Mouse (Mus musculus): Measurements from ENCODE around the gene 1700020A23Rik. TPM values are rescaled to one million over a fixed set of nuclear protein-coding genes. Genes with fewer than 3 reads are reported as not detected.

The 1700020A23Rik gene
- total RNA-seq, 2 experiments from 2014 or later: not detected

DNA sequence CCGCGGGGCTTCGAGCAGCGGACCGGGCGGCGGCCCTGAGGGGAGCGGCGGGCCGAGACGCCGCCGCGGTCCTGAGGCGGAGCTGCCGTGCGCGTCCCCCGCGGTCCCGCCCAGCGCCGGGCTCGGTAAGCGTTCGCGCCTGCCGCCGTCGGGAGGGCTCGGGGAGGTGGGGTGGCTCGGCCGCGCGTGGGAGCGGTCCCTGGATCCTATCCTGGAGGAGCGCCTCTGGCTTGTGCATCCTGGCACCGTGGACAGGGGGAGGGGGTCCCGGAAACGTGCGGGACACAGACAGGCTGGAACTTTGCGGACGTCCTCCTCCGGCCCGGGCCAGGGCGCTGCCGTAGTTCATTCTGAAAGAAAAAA is 45.4 kb downstream of the 1700020A23Rik start:
- peak; percentile 82 to 87 for DNase-seq

DNA sequence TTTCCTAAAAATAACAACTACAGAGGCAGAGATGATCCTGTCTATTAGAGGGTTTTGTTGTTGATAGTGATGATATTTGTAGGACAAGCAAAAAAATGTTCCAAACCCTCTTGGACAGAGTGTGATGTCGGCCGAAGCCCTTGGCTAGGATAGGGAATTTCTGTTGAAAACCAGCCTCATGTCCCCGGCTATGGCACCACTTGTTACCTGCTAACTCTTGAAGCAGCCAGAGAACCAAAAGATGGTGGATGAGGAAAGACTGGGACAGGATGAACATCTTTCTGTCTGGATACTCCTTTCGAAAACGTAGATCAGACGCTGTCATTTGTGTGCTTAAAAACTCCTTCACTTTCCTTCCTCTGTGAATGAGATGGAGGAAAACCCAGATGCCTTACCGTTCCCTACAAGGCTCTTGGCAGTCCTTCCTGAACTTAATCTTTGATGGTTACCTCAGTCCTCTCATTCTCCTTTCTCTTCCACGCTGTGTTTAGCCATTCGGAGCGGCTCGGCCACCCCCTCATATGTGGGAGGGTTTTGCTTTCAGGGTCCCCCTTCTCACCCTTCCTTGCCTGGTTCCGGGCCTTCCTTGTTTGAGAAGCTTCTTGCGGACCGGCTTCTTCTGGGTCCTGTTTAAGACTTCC is 46.1 kb downstream of the 1700020A23Rik start:
- no peak for DNase-seq

DNA sequence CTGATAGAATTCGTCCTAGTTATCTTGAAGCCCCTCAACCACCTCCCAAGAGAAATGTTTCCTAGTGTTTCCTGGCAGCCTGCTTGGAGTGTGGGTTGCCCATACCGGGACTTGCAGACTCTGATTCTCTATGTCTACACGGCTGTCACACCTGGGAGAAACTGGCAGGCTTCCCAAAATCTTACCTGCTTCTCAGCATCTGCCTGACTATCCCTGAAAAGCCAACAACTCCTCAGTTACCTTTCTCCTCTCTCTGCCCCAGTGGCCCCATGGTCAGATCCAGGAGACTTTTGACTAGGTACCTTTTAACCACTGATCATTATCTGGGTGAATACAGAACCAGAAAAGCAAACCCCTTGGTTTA is 46.6 kb downstream of the 1700020A23Rik start:
- no peak for DNase-seq

DNA sequence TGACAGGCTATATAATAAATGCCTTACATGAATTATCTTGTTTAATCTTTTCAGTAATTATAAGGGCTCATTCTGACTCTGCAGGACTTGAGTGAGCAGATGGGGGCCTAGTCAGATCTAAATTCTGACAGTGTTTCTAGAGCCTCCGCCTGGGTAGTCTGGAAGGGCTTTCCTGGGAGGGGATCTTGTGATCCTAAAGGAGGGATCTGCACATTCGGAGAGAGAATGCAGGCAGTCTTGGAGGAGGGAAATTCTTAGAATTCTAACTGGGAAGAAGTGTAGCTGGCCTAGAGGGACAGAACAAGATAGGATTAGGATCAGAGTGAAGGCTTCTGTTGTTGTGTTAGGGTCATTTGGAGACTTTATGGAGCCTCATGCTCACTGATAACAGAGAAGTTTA is 47.2 kb downstream of the 1700020A23Rik start:
- DNase-seq: no peak

DNA sequence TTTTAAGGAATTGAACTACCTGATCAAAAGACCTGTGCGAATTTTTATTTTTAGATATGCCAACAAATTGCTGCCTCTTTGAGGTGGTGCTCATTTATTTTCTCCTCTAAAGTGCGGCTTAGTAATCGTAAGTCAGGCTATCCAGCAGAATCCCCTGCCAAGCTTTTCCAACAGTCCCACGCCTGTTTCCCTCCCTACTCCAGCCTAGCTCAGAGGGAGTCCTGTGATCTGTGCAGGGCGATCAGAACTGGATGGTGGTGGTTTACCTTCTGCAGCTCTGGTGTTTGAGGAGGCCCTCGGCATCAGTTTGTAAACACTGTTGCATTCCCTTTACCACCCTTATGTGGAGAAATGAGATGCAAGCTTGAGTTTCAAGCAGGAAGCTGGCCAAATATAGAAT is 48.4 kb downstream of the 1700020A23Rik start:
- DNase-seq: no peak

DNA sequence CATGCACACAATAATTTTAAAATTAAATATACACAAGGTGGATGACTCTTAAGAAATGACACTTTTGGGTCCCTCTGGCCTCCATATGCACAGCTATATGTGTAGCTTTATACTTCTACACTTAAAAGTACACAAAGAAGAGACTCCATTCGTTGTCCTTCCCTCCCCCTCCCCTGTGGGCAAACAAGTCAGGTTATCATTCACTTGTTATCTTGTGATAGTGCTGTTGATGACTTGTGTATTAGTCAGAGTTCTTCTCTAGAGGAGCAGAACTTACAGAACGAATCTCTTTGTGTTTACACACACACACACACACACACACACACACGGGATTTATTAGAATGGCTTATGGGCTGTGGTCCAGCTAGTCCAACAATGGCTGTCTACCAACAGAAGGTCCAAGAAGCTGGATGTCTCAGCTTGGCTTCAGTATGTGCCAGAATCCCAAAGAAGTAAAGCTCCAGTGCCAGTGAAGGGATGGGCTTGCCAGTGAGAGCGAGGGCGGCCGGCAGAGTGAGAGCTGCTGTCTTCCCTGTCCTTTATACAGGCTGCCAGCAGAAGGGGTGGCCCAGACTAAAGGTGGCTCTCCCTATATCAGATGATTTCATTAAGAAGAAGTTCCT is 49.8 kb downstream of the 1700020A23Rik start:
- DNase-seq: peak in 1 of 2 experiments; percentile 50

Other genes with a start within 250 kb of the 1700020A23Rik start
- 100 to 1,000 TPM; 184 to 187 TPM for gene Snrpb, start 225.9 kb upstream of the 1700020A23Rik start, total RNA-seq (2021)
- gene Tmc2, start 210.1 kb upstream of the 1700020A23Rik start, total RNA-seq (2021): not detected
- 100 to 1,000 TPM in 1 of 2 experiments, 10 to 100 TPM in 1; 94.9 to 131 TPM for gene Nop56, start 130.8 kb upstream of the 1700020A23Rik start, total RNA-seq (2021)
- 100 to 1,000 TPM; 421 to 428 TPM for gene Idh3b, start 120.7 kb upstream of the 1700020A23Rik start, total RNA-seq (2021)
- 1 to 10 TPM; 3.4 to 3.7 TPM for gene Ebf4, start 110.1 kb upstream of the 1700020A23Rik start, total RNA-seq (2021)
- gene Cpxm1, start 7.7 kb upstream of the 1700020A23Rik start, total RNA-seq (2021): 10 to 100 TPM in 1 of 2 experiments, 1 to 10 TPM in 1; 7.1 to 11.3 TPM
- not detected for gene Gm28372, start within 50 bp of the 1700020A23Rik start, total RNA-seq (2021)
- not detected for gene Tmem239, start 1.2 kb downstream of the 1700020A23Rik start, total RNA-seq (2021)
- 10 to 100 TPM; 62.9 to 63.9 TPM for gene Vps16, start 19.1 kb downstream of the 1700020A23Rik start, total RNA-seq (2021)
- 10 to 100 TPM; 12.9 to 14.6 TPM for gene Pced1a, start 19.4 kb downstream of the 1700020A23Rik start, total RNA-seq (2021)
- gene Ptpra, start 45.0 kb downstream of the 1700020A23Rik start, total RNA-seq (2021): 100 to 1,000 TPM; 117 to 143 TPM
- gene Mrps26, start 158.5 kb downstream of the 1700020A23Rik start, total RNA-seq (2021): 10 to 100 TPM; 56.5 to 70.3 TPM
- gene Oxt, start 170.9 kb downstream of the 1700020A23Rik start, total RNA-seq (2021): not detected
- gene Avp, start 177.3 kb downstream of the 1700020A23Rik start, total RNA-seq (2021): not detected
- gene Fastkd5, start 224.8 kb downstream of the 1700020A23Rik start, total RNA-seq (2021): 10 to 100 TPM; 11.4 to 12.9 TPM
- 1 to 10 TPM; 6.3 to 6.9 TPM for gene Ubox5, start 224.8 kb downstream of the 1700020A23Rik start, total RNA-seq (2021)
- gene Lzts3, start 237.5 kb downstream of the 1700020A23Rik start, total RNA-seq (2021): 10 to 100 TPM; 13.2 to 14.8 TPM